14 mouse cellular contexts compared by ENCODE assay signal in genomic region chr16:21664633-21665363, GRCm38 (mm10). TPM values are rescaled to one million over a fixed set of nuclear protein-coding genes. Genes with fewer than 3 reads are reported as not detected.
DNase-seq lines count a peak whose midpoint lies in the region; ATAC-seq and TF ChIP-seq lines count a peak whose summit lies in the region.
"Had no signal": no experiment of that assay in that cellular context is flagged by ENCODE, and none has a peak within 500 bp of the region (broad histone marks: within the 10 kb centered on the region; RNA-seq: fewer than 3 reads in every experiment).

No protein-coding gene starts in this region.

- WGBS in forebrain, embryonic 16.5 days, result 8% methylated on average over 18 of the region's 18 CpGs
- 2% methylated on average over 18 of the region's 18 CpGs for WGBS in midbrain, embryonic 13.5 days
- WGBS in kidney, embryonic 14.5 days, result 25% methylated on average over 18 of the region's 18 CpGs

- no peak overlapping the region for H3K4me3 ChIP-seq in forebrain, embryonic 16.5 days (replicated peaks; ENCODE audit: low read length)
- peak overlapping the region; percentile 14; the same call in 1 of the 2 replicates for H3K4me3 ChIP-seq in midbrain, embryonic 13.5 days (replicated peaks)
- no peak overlapping the region for H3K4me3 ChIP-seq in kidney, embryonic 14.5 days (ENCODE audit: low read length)
- H3K4me3 ChIP-seq: erythroblast, embryonic 14.5 days; limb, embryonic 10.5 days had no signal

- H3K9ac ChIP-seq in forebrain, embryonic 16.5 days (replicated peaks; ENCODE audit: low read depth, low read length), result peak overlapping the region; percentile 22; the same call in 1 of the 2 replicates
- H3K9ac ChIP-seq in midbrain, embryonic 13.5 days (replicated peaks), result peak overlapping the region; percentile 48; the same call in 1 of the 2 replicates
- no peak overlapping the region for H3K9ac ChIP-seq in kidney, embryonic 14.5 days (ENCODE audit: low read depth, low read length)
- H3K9ac ChIP-seq: lung, embryonic 14.5 days had no signal

- peak; percentile 66 for ATAC-seq in forebrain, embryonic 16.5 days
- ATAC-seq in midbrain, embryonic 13.5 days, result peak; percentile 96
- ATAC-seq in kidney, embryonic 14.5 days (ENCODE audit: low FRiP score, low TSS enrichment), result no peak
- ATAC-seq: inflammation-experienced regulatory T-cells, adult 6 months had no signal

- H3K4me1 ChIP-seq in forebrain, embryonic 16.5 days (replicated peaks; ENCODE audit: control insufficient read depth, insufficient read depth, low read length), result peaks cover 15% of the 10 kb centered on the region
- peaks cover 51% of the 10 kb centered on the region for H3K4me1 ChIP-seq in midbrain, embryonic 13.5 days (replicated peaks)
- H3K4me1 ChIP-seq in kidney, embryonic 14.5 days (ENCODE audit: control insufficient read depth, insufficient read depth, low read length), result 0 out of 2 replicates have a peak, but pooled peaks cover 4% of the 10 kb centered on the region
- H3K4me1 ChIP-seq: limb, embryonic 10.5 days had no signal

- no peak for TF ChIP-seq CTCF in brain, embryonic 14.5 days (IDR thresholded peaks at IDR 0.05; ENCODE audit: borderline replicate concordance, extremely low read depth, insufficient read depth, insufficient read length)

- no peaks in the 10 kb centered on the region for H3K36me3 ChIP-seq in forebrain, embryonic 16.5 days (ENCODE audit: control insufficient read depth, insufficient read depth)
- peaks cover 11% of the 10 kb centered on the region; the same call in 1 of the 2 replicates for H3K36me3 ChIP-seq in midbrain, embryonic 13.5 days
- H3K36me3 ChIP-seq in kidney, embryonic 14.5 days (ENCODE audit: control insufficient read depth, insufficient read depth, low read length), result no peaks in the 10 kb centered on the region
- H3K36me3 ChIP-seq: limb, embryonic 10.5 days had no signal

- H3K9me3 ChIP-seq in forebrain, embryonic 16.5 days (ENCODE audit: control insufficient read depth, low read length), result 0 out of 2 replicates have a peak, but pooled peaks cover 2% of the 10 kb centered on the region
- H3K9me3 ChIP-seq in midbrain, embryonic 13.5 days, result no peaks in the 10 kb centered on the region
- H3K9me3 ChIP-seq in kidney, embryonic 14.5 days (ENCODE audit: control insufficient read depth, low read length), result 0 out of 2 replicates have a peak, but pooled peaks cover 2% of the 10 kb centered on the region
- H3K9me3 ChIP-seq: limb, embryonic 10.5 days had no signal

- no peaks in the 10 kb centered on the region for H3K27me3 ChIP-seq in forebrain, embryonic 16.5 days (replicated peaks; ENCODE audit: control insufficient read depth, insufficient read depth, low read length)
- no peaks in the 10 kb centered on the region for H3K27me3 ChIP-seq in midbrain, embryonic 13.5 days
- peaks cover 3% of the 10 kb centered on the region; the same call in 1 of the 2 replicates for H3K27me3 ChIP-seq in kidney, embryonic 14.5 days (ENCODE audit: control insufficient read depth, insufficient read depth, low read length)
- H3K27me3 ChIP-seq: CH12.LX had no signal

- peak overlapping the region; percentile 33; the same call in 1 of the 2 replicates for H3K27ac ChIP-seq in forebrain, embryonic 16.5 days (ENCODE audit: low read length)
- peak overlapping the region; percentile 88 for H3K27ac ChIP-seq in midbrain, embryonic 13.5 days
- H3K27ac ChIP-seq in kidney, embryonic 14.5 days (ENCODE audit: low read depth, low read length), result no peak overlapping the region
- H3K27ac ChIP-seq: limb, embryonic 10.5 days had no signal

- peak; percentile 26 for DNase-seq in ES-CJ7 (ENCODE audit: low read depth, low spot score)
- DNase-seq in brain, embryonic 14.5 days (ENCODE audit: low read depth), result peak; percentile 92
- no peak for DNase-seq in gastrocnemius, adult 18-20 months (ENCODE audit: low spot score)
- DNase-seq in testis, postnatal 10 days (ENCODE audit: low spot score), result no peak
- no peak for DNase-seq in layer of hippocampus, adult 9-10 months (ENCODE audit: low spot score)
- DNase-seq: lung, embryonic 14.5 days; right cerebral cortex, postnatal 25 days had no signal

- peak overlapping the region; percentile 20 for H3K4me2 ChIP-seq in forebrain, embryonic 16.5 days (ENCODE audit: low read length)
- H3K4me2 ChIP-seq in midbrain, embryonic 13.5 days (replicated peaks), result peak overlapping the region; percentile 41
- no peak overlapping the region for H3K4me2 ChIP-seq in kidney, embryonic 14.5 days (replicated peaks; ENCODE audit: low read depth, low read length)
- H3K4me2 ChIP-seq: lung, embryonic 14.5 days had no signal

- no peak for TF ChIP-seq POLR2A in brain, embryonic 14.5 days (IDR thresholded peaks at IDR 0.05; ENCODE audit: borderline replicate concordance, extremely low read depth, insufficient read depth, insufficient read length, poor library complexity, severe bottlenecking)

RNA-seq across cellular contexts. Expression of gene 2510009E07Rik, which starts 29.7 kb away (rescaled TPM):
- 36.0 and 57.0 TPM in 2 replicates for polyA plus RNA-seq in brain, embryonic 14.5 days (2012; rRNA removed)
- polyA plus RNA-seq in forebrain, embryonic 16.5 days (2015; fragmentation: Nextera tagmentation; extraction: Ambion mirVana), result 43.0 and 43.9 TPM in 2 replicates
- polyA plus RNA-seq in midbrain, embryonic 13.5 days (2015; fragmentation: Nextera tagmentation; extraction: Ambion mirVana), result 76.4 and 91.1 TPM in 2 replicates
- 10 to 100 TPM; 26.9 to 29.7 TPM for total RNA-seq in gastrocnemius, adult 18-20 months (2021)
- polyA plus RNA-seq in kidney, embryonic 14.5 days (2014; fragmentation: Nextera tagmentation; extraction: Ambion mirVana), result 8.0 and 12.5 TPM in 2 replicates
- total RNA-seq: CH12.LX had no signal
- polyA plus RNA-seq: erythroblast, embryonic 14.5 days had no signal

Comparison
In these comparisons a context has a peak if more than half of its experiments do, and no peak if none do; other contexts are left out.
1. DNase-seq: peak in ES-CJ7 (single experiment) and brain, embryonic 14.5 days (single experiment); none in gastrocnemius, adult 18-20 months (single experiment), testis, postnatal 10 days (single experiment) and layer of hippocampus, adult 9-10 months (single experiment).